In the genomic region with DNA sequence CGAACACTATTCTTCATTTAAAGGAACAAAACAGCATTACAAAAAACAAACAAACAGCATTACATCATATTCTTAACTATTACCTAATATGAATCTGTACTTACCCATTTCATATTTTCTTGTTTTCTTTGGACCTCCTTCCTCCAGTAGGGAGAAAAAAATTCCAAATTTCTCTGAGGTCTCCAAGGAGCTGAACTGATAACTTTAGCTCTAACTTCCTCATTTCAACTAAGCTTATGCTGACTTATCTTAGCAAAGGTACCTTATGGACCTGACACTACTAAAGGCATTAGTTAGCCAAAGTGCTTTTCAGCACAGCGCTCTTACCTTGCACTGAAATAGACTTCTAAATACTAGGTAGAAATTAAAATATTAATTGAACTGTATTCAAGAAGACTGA, we compare ENCODE assay signal across 14 mouse cellular contexts. TPM values are rescaled to one million over a fixed set of nuclear protein-coding genes. Genes with fewer than 3 reads are reported as not detected.
A peak's percentile ranks its signal among the peaks of the same experiment; 100 is the strongest.
DNase-seq lines count a peak whose midpoint lies in the region; ATAC-seq and TF ChIP-seq lines count a peak whose summit lies in the region.
"Had no signal": no experiment of that assay in that cellular context is flagged by ENCODE, and none has a peak within 500 bp of the region (broad histone marks: within the 10 kb centered on the region; RNA-seq: fewer than 3 reads in every experiment).

No protein-coding gene starts in this region.

- peak; percentile 9 to 70; a peak in 3 of 4 replicates for TF ChIP-seq EP300 in MEL (IDR thresholded peaks at IDR 0.05; ENCODE audit: low read depth in 1 of 2, low read length in 2 of 2)

- H3K36me3 ChIP-seq in heart, embryonic 10.5 days, result peaks cover 4% of the 10 kb centered on the region; the same call in 1 of the 2 replicates
- H3K36me3 ChIP-seq in liver, adult 2 months (ENCODE audit: control insufficient read depth, insufficient read depth, low read length), result peaks cover 11% of the 10 kb centered on the region; the same call in 1 of the 2 replicates
- peaks cover 0 to 10% of the 10 kb centered on the region in 2 experiments; a peak in 2 of 4 replicates for H3K36me3 ChIP-seq in MEL (ENCODE audit: control insufficient read depth in 1 of 2, insufficient read depth in 2 of 2, low read length in 2 of 2)
- H3K36me3 ChIP-seq in liver, embryonic 15.5 days (replicated peaks), result no peaks in the 10 kb centered on the region
- no peaks in the 10 kb centered on the region for H3K36me3 ChIP-seq in hindbrain, postnatal 0 days (ENCODE audit: insufficient read depth, low read length)
- H3K36me3 ChIP-seq: embryonic facial prominence, embryonic 13.5 days; midbrain, embryonic 10.5 days had no signal

- no peaks in the 10 kb centered on the region for H3K9me3 ChIP-seq in heart, embryonic 10.5 days
- H3K9me3 ChIP-seq in MEL (replicated peaks; ENCODE audit: insufficient read depth, low read length), result no peaks in the 10 kb centered on the region
- no peaks in the 10 kb centered on the region for H3K9me3 ChIP-seq in liver, embryonic 15.5 days (replicated peaks)
- H3K9me3 ChIP-seq in hindbrain, postnatal 0 days (ENCODE audit: low read length), result no peaks in the 10 kb centered on the region
- H3K9me3 ChIP-seq: embryonic facial prominence, embryonic 13.5 days; forebrain, embryonic 13.5 days; G1E; midbrain, embryonic 10.5 days had no signal

- no peak for TF ChIP-seq RAD21 in MEL (IDR thresholded peaks at IDR 0.05; ENCODE audit: low read depth, low read length)

- ATAC-seq in liver, embryonic 15.5 days (ENCODE audit: insufficient read depth), result no peak
- ATAC-seq in hindbrain, postnatal 0 days, result no peak

- WGBS in heart, embryonic 10.5 days, result 93% methylated on average over 2 of the region's 2 CpGs
- 65% methylated on average over 2 of the region's 2 CpGs for WGBS in liver, adult 2 months
- 79% methylated on average over 2 of the region's 2 CpGs for WGBS in liver, embryonic 15.5 days (ENCODE audit: insufficient replicate concordance)
- 94% methylated on average over 2 of the region's 2 CpGs for WGBS in hindbrain, postnatal 0 days

- DNase-seq in heart, embryonic 10.5 days (ENCODE audit: low spot score), result no peak
- DNase-seq in heart, postnatal 4 days, result no peak
- DNase-seq in liver, adult 2 months (ENCODE audit: extremely low read depth, low read depth, low spot score), result peak; percentile 16
- DNase-seq in liver, result no peak
- peak; percentile 49 for DNase-seq in MEL (ENCODE audit: low read depth, low spot score)
- no peak for DNase-seq in hindbrain, postnatal 0 days (ENCODE audit: low spot score)
- no peak for DNase-seq in spleen, postnatal 10 days (ENCODE audit: low spot score in 2 of 2)
- DNase-seq: cerebellum, postnatal 25 days; layer of hippocampus, postnatal 36 days had no signal

- TF ChIP-seq CTCF in liver, adult 2 months (IDR thresholded peaks at IDR 0.05; ENCODE audit: low read depth, low read length), result no peak
- TF ChIP-seq CTCF in MEL (IDR thresholded peaks at IDR 0.05 in 2 of 3, conservative IDR thresholded peaks at IDR 0.05 in 1 of 3; ENCODE audit: control insufficient read depth in 1 of 3, insufficient read depth in 1 of 3, low read depth in 2 of 3, low read length in 3 of 3, poor library complexity in 1 of 3, severe bottlenecking in 1 of 3), result no peak
- TF ChIP-seq CTCF in hindbrain, postnatal 0 days (IDR thresholded peaks at IDR 0.05; ENCODE audit: low read depth), result no peak

- no peak overlapping the region for H3K9ac ChIP-seq in liver, adult 2 months (ENCODE audit: low read depth, low read length)
- H3K9ac ChIP-seq in MEL (ENCODE audit: control insufficient read depth, low read depth, low read length, poor library complexity, severe bottlenecking), result no peak overlapping the region
- no peak overlapping the region for H3K9ac ChIP-seq in liver, embryonic 15.5 days
- H3K9ac ChIP-seq in hindbrain, postnatal 0 days (replicated peaks; ENCODE audit: low read length), result no peak overlapping the region
- H3K9ac ChIP-seq: forebrain, embryonic 13.5 days had no signal

- no peaks in the 10 kb centered on the region for H3K79me2 ChIP-seq in liver, adult 2 months (ENCODE audit: control insufficient read depth, insufficient read depth, low read length)
- H3K79me2 ChIP-seq in MEL (ENCODE audit: control insufficient read depth, insufficient read depth, low read length, poor library complexity), result no peaks in the 10 kb centered on the region

- peak overlapping the region; percentile 64 for H3K4me3 ChIP-seq in heart, embryonic 10.5 days
- H3K4me3 ChIP-seq in liver, adult 2 months (ENCODE audit: insufficient read depth, low read depth, low read length), result no peak overlapping the region
- H3K4me3 ChIP-seq in MEL (ENCODE audit: control insufficient read depth in 1 of 2, insufficient read depth in 1 of 2, low read depth in 2 of 2, low read length in 2 of 2), result no peak overlapping the region
- peak overlapping the region; percentile 65 for H3K4me3 ChIP-seq in liver, embryonic 15.5 days (replicated peaks)
- H3K4me3 ChIP-seq in hindbrain, postnatal 0 days (ENCODE audit: low read length), result no peak overlapping the region

- H3K4me1 ChIP-seq in heart, embryonic 10.5 days, result peaks cover 17% of the 10 kb centered on the region; the same call in 1 of the 2 replicates
- peaks cover 7% of the 10 kb centered on the region for H3K4me1 ChIP-seq in liver, adult 2 months (ENCODE audit: control insufficient read depth, insufficient read depth, low read length)
- H3K4me1 ChIP-seq in MEL (ENCODE audit: control insufficient read depth in 1 of 2, insufficient read depth in 2 of 2, low read length in 2 of 2), result peaks cover 2 to 11% of the 10 kb centered on the region in 2 experiments
- H3K4me1 ChIP-seq in liver, embryonic 15.5 days (replicated peaks), result peaks cover 19% of the 10 kb centered on the region
- H3K4me1 ChIP-seq in hindbrain, postnatal 0 days (ENCODE audit: insufficient read depth, low read length), result peaks cover 3% of the 10 kb centered on the region; the same call in 1 of the 2 replicates

- no peak for TF ChIP-seq POLR2A in liver, adult 2 months (IDR thresholded peaks at IDR 0.05; ENCODE audit: extremely low read depth, insufficient read depth, low read length)
- TF ChIP-seq POLR2A in MEL (IDR thresholded peaks at IDR 0.05; ENCODE audit: control insufficient read depth in 1 of 2, insufficient read depth in 1 of 2, low read depth in 1 of 2, low read length in 2 of 2, poor library complexity in 1 of 2), result no peak

- H3K4me2 ChIP-seq in liver, embryonic 15.5 days, result peak overlapping the region; percentile 88
- H3K4me2 ChIP-seq in hindbrain, postnatal 0 days (ENCODE audit: low read depth, low read length), result no peak overlapping the region

- no peaks in the 10 kb centered on the region for H3K27me3 ChIP-seq in heart, embryonic 10.5 days (ENCODE audit: insufficient read depth, poor library complexity, severe bottlenecking)
- no peaks in the 10 kb centered on the region for H3K27me3 ChIP-seq in liver, adult 2 months (ENCODE audit: control insufficient read depth, insufficient read depth, low read length)
- no peaks in the 10 kb centered on the region for H3K27me3 ChIP-seq in MEL (ENCODE audit: control insufficient read depth in 1 of 2, insufficient read depth in 2 of 2, low read length in 2 of 2)
- no peaks in the 10 kb centered on the region for H3K27me3 ChIP-seq in liver, embryonic 15.5 days
- H3K27me3 ChIP-seq in hindbrain, postnatal 0 days (ENCODE audit: insufficient read depth, low read length), result no peaks in the 10 kb centered on the region
- H3K27me3 ChIP-seq: embryonic facial prominence, embryonic 13.5 days; forebrain, embryonic 13.5 days had no signal

- no peak overlapping the region for H3K27ac ChIP-seq in heart, embryonic 10.5 days
- H3K27ac ChIP-seq in liver, adult 2 months (replicated peaks; ENCODE audit: insufficient read depth, low read depth, low read length), result no peak overlapping the region
- no peak overlapping the region for H3K27ac ChIP-seq in MEL (ENCODE audit: control insufficient read depth, low read depth, low read length)
- H3K27ac ChIP-seq in liver, embryonic 15.5 days (replicated peaks), result no peak overlapping the region
- H3K27ac ChIP-seq in hindbrain, postnatal 0 days, result no peak overlapping the region
- H3K27ac ChIP-seq: embryonic facial prominence, embryonic 13.5 days; forebrain, embryonic 13.5 days; midbrain, embryonic 10.5 days had no signal

TF ChIP-seq in MEL, 35 proteins besides CTCF, POLR2A, EP300 and RAD21:
- TF ChIP-seq ZNF384 (IDR thresholded peaks at IDR 0.05; ENCODE audit: low read depth, low read length) (peak; percentile 65), CHD1 (IDR thresholded peaks at IDR 0.05; ENCODE audit: low read depth, low read length) (no peak), KAT2A (conservative IDR thresholded peaks at IDR 0.05; ENCODE audit: low read depth, low read length) (no peak), GATA1 (IDR thresholded peaks at IDR 0.05; ENCODE audit: low read depth, low read length) (peak; percentile 55; the same call in 1 of the 2 replicates), RCOR1 (IDR thresholded peaks at IDR 0.05; ENCODE audit: low read depth, low read length) (peak; percentile 31; the same call in 1 of the 2 replicates), ETS1 (IDR thresholded peaks at IDR 0.05; ENCODE audit: low read depth, low read length) (0 out of 2 replicates have a peak, but pooled peaks have one; percentile 26)

RNA-seq across cellular contexts. Expression of gene Pon3, which starts 1.2 kb away (rescaled TPM):
- polyA plus RNA-seq in heart, embryonic 10.5 days (2016; fragmentation: Nextera tagmentation; extraction: Ambion mirVana), result 24.6 and 31.8 TPM in 2 replicates
- 10 to 100 TPM; 25.1 to 25.8 TPM for total RNA-seq in heart, postnatal 4 days (2021)
- total RNA-seq in liver, adult 2 months (2014; rRNA removed), result 136 and 148 TPM in 2 replicates
- 32.2 and 38.5 TPM in 2 replicates for polyA plus RNA-seq in liver, adult 2 months (2012; rRNA removed)
- 2.9 and 3.1 TPM in 2 replicates for total RNA-seq in MEL (2012; rRNA removed)
- polyA plus RNA-seq in MEL (2012; ENCODE audit: insufficient read depth in 1 of 2, insufficient read length in 2 of 2, low read depth in 1 of 2, low replicate concordance in 2 of 2, missing spikeins in 1 of 2), result 1 to 10 TPM in 1 of 2 experiments, not detected in 1; 5.9 TPM
- polyA plus RNA-seq in liver, embryonic 15.5 days (2015; fragmentation: Nextera tagmentation; extraction: Ambion mirVana), result 20.6 and 23.0 TPM in 2 replicates
- total RNA-seq in hindbrain, postnatal 0 days (2014; rRNA removed), result 4.1 and 5.2 TPM in 2 replicates
- 5.8 and 6.2 TPM in 2 replicates for polyA plus RNA-seq in hindbrain, postnatal 0 days (2015; fragmentation: Nextera tagmentation; extraction: Ambion mirVana)

RNA-seq across cellular contexts. Expression of gene Pon2, which starts 43.4 kb away (rescaled TPM):
- polyA plus RNA-seq in heart, embryonic 10.5 days (2016; fragmentation: Nextera tagmentation; extraction: Ambion mirVana), result 36.8 and 37.9 TPM in 2 replicates
- 10 to 100 TPM; 22.8 to 24.7 TPM for total RNA-seq in heart, postnatal 4 days (2021)
- total RNA-seq in liver, adult 2 months (2014; rRNA removed), result 36.1 and 46.2 TPM in 2 replicates
- polyA plus RNA-seq in liver, adult 2 months (2012; rRNA removed), result 17.1 and 19.8 TPM in 2 replicates
- total RNA-seq in MEL (2012; rRNA removed), result 9.6 and 14.4 TPM in 2 replicates
- 10 to 100 TPM in 1 of 2 experiments, not detected in 1; 21.2 TPM for polyA plus RNA-seq in MEL (2012; ENCODE audit: insufficient read depth in 1 of 2, insufficient read length in 2 of 2, low read depth in 1 of 2, low replicate concordance in 2 of 2, missing spikeins in 1 of 2)
- polyA plus RNA-seq in liver, embryonic 15.5 days (2015; fragmentation: Nextera tagmentation; extraction: Ambion mirVana), result 48.2 and 52.1 TPM in 2 replicates
- 17.9 TPM in 2 replicates for total RNA-seq in hindbrain, postnatal 0 days (2014; rRNA removed)
- 50.4 and 56.2 TPM in 2 replicates for polyA plus RNA-seq in hindbrain, postnatal 0 days (2015; fragmentation: Nextera tagmentation; extraction: Ambion mirVana)

Comparison
In these comparisons a context has a peak if more than half of its experiments do, and no peak if none do; other contexts are left out.
1. DNase-seq: peak in liver, adult 2 months (single experiment) and MEL (single experiment); none in heart, embryonic 10.5 days (single experiment), heart, postnatal 4 days (single experiment), liver (single experiment), hindbrain, postnatal 0 days (single experiment) and spleen, postnatal 10 days (0 of 2).
2. H3K4me3 ChIP-seq: peak in heart, embryonic 10.5 days (single experiment) and liver, embryonic 15.5 days (single experiment); none in liver, adult 2 months (single experiment), MEL (0 of 2) and hindbrain, postnatal 0 days (single experiment).